Mouse (Mus musculus): ENCODE data around the gene Catsperz.
"Not testable (repeated sequence)": the region's sequence is repeated elsewhere in the genome, so short reads cannot be mapped to it uniquely, and the experiment has no call there.

Gene Catsperz

DNA sequence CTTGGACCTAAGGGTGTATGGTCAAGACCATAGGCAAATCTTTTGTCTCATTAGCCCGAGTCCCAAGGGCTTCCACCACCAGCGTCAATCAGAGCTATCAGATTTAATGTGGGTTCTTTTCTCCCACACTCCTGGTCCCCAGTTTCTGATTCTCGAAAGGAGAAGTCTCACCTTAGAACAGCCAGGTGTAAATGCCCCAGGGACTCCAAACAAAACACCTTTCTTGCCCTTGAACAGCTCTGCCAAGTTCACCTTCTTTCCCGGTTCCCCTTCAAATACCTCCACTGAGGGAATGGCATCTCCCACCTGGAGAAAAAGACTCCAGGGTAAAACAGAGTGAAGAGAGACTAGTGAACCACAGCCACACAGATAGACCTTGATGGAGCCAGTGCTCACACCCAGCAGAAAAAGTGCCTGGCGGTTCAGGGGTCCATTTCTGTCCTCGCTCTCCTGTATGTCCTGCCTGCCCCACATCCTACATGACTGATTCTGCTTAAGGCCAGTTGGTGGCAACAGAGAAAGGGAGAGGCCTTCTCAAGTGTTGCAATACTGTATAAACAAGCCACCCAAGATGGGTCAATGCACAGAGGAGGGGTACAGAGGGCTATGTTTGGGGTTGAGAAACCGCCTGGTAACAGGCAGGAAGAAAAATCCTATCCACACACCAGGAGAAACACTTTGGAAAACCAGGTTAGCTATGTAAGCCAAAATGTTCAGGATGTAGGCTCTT, 17.2 kb downstream of the Catsperz start:
- no peak for ATAC-seq (ENCODE audit: low TSS enrichment)

- no peak for ATAC-seq (ENCODE audit: low TSS enrichment)
These were observed 18.1 kb downstream of the Catsperz start for GRCm38 (mm10) chr19:6907094-6907493.

DNA sequence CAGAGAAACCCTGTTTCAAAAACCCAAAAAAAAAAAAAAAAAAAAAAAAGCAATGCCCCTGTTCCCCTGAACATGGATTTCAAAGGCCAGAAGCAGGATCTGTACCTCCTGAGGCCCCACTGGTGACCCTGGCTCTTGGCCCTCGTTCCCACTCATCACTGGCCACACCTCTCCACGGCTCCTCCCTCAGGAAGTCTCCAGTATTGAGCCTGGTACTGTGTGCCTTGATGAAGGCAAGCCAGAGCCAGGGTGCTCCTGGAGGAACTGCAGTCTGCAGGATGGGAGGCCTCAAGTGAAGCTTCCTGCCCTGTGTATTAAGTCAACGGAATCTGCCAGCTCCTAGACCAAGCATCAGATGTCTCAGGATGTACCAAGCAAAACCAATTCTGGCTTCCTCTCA, 19.0 kb downstream of the Catsperz start:
- no peak for ATAC-seq (ENCODE audit: low TSS enrichment)

DNA sequence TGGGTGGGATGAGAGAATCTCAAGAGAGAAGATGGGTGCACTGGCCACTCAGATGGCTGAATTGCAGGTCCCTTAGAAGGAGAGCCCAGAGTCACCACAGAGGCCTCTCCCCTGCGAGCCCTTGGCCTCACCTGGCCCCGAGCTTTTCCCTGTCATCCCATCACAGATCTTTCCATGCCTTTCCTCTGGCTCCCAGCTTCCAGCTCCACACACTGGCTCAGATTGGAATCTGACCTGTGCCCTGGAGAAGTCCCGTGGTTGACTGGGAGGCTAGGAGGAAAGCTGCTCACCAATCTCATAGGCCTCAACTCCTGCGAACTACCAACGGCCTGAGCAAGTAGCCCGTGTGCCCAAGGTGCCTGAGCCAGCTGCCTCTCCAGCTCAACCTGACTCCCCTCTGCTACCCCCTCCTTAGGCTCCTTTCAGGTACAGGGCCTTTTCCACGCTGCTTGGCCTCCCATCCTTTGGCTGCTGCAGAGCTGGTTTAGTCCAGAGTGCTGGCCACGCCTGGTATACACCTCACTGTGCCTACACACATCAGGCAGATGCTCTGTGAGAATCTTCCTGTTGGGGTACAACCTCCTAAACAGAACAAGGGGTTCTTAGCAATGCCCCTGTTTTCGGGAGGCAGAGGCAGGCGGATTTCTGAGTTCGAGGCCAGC, 19.6 kb downstream of the Catsperz start:
- ATAC-seq (ENCODE audit: low TSS enrichment): no peak

DNA sequence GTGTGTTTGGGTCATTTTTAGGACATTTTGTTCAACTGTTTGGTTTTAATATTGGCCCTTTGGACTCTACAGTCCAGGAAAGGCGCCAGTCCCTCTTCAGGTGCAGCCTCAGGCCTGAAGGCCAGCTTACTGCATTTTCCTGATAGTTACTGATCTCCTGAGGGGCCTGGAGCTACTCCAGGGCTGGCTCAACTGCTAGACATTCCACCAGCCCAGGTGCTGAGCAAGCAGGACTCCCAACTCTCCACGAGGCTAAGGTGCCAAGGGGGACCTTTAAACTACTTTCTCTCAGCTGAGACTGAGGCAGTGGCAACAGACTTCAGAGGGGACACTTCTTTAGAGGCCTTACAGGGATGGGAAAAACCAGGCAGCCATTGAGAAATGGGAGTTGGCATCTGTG, 20.3 kb downstream of the Catsperz start:
- no peak for ATAC-seq (ENCODE audit: low TSS enrichment)

- no peak for ATAC-seq (ENCODE audit: low TSS enrichment)
These were observed 22.1 kb downstream of the Catsperz start for GRCm38 (mm10) chr19:6903031-6903430.

GRCm38 (mm10) chr19:6899641-6900040, 25.5 kb downstream of the Catsperz start:
- no peak for ATAC-seq (ENCODE audit: low TSS enrichment)

- ATAC-seq (ENCODE audit: low TSS enrichment): not testable (repeated sequence)
These were observed 29.4 kb downstream of the Catsperz start for GRCm38 (mm10) chr19:6895608-6896305.

DNA sequence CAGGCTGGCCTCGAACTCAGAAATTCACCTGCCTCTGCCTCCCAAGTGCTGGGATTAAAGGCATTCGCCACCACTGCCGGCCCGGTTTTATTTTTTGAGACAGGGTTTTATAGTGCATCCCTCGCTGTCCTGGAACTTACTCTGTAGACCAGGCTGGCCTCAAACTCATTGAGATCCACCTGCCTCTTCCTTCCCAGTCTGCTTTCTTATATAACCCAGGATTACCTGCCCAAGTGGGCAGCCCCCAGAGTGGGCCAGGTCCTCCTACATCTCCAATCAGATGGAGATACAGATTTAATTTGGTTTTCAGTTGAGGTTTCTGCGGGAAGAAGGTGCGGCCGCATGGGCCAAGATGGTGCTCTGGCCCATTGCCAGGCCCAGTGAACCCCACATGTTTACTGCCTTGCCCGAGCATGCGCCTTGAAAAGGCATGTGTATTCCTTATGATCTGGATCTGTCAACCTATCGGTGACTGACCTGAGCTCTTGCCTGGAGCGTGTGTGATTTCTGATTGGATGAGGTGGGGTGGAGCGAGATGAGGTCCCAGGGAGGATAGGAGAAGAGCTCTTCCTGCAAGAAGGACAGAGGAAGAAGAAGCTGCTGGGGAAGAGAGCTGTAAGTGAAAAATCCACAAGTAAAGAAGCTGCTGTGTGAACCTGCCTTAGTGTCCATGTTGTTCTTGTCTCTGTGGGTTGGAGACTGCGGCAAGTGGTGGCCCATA, 31.3 kb downstream of the Catsperz start:
- ATAC-seq (ENCODE audit: low TSS enrichment): no peak

DNA sequence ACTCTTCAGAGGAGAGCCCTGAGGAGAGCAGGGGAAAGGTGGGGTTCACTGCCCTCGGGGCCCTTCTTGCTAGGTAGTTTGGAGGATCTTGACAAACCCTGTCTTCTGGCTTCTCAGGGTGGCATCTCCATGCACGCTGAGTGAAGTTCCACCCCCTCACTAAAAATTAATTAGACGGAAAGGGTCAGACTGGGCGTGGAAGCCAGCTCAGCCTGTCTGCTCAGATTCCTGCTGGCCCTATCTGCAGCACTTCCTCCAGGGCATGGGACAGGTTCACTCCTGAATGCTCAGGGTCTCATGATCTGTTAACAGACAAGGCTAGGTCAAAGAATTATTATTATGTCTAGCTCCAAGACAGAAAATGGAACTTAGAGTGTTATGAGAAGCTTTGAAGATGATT, 32.7 kb downstream of the Catsperz start:
- ATAC-seq (ENCODE audit: low TSS enrichment): no peak

- no peak for ATAC-seq (ENCODE audit: low TSS enrichment)
These were observed 47.2 kb downstream of the Catsperz start for GRCm38 (mm10) chr19:6877965-6878364.

GRCm38 (mm10) chr19:6876799-6877198, 48.4 kb downstream of the Catsperz start:
- ATAC-seq (ENCODE audit: low TSS enrichment): no peak

DNA sequence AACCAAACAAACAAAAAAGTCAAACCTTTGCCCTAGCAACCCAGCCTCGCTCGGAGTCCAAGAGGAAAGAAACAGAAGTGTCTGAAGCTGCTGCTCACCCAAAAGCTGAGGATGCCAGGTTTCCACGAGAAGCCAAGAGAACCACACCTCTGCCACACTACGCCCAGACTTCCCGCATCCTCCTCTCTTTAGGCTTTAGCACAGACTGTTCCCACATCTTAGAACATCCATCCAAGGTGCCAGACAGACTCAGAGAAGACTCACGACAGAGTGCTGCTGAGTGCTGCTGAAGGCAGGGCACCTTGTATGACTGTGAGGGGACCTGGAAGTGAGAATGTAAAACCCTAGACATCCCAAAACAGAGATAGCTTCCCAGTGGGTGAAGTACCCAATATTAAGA, 49.3 kb downstream of the Catsperz start:
- ATAC-seq (ENCODE audit: low TSS enrichment): peak; percentile 62; the same call in 1 of the 2 replicates

DNA sequence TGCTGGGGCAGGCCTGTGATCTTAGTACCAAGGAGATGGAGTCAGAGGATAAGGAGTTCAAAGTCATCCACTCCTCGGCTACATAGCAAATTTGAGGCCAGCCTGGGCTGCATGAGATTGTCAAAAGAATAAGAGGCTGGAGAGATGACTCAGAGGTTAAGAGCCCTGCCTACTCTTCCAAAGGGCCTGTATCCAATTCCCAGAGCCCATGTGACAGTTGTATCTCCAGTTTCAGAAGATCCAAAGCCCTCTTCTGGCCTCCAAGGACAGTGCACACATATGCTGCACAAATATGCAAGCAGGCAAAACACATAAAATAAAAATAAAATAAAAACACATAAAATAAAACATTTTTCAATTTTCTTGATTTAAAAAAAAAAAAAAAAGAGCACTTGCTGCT, 50.9 kb downstream of the Catsperz start:
- ATAC-seq (ENCODE audit: low TSS enrichment): no peak

DNA sequence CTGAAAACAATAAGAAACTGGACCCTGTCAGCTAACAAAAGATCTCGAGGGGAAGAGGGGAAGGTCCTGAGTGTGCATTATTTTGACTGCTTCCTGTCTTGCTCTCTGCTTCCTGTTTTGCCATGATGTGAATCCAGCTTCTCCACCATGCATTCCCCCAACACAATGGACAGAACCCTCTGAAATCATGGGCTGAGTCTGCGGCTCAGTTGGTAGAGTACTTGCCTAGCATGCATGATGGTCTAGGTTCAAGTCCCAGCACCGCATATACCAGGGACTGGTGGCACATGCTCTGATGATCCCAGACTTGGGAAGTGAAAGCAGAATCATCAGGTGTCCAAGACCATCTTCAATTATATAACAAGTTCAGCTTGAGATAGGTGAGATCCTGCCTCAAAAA, 52.5 kb downstream of the Catsperz start:
- no peak for ATAC-seq (ENCODE audit: low TSS enrichment)

Measured in frontal cortex, adult (tissue).